Mouse (Mus musculus): Measurements from ENCODE around the gene Scarf2.
A peak's percentile ranks its signal among the peaks of the same experiment; 100 is the strongest.

The Scarf2 gene

GRCm38 (mm10) chr16:17796971-17797811 is at the start of gene Scarf2:
Gene Scarf2, plus strand, starts transcription at chr16:17797282.
- no peak for DNase-seq

GRCm38 (mm10) chr16:17753001-17753400 is 44.1 kb upstream of the Scarf2 start:
- no peak for DNase-seq

GRCm38 (mm10) chr16:17753686-17754085 is 43.4 kb upstream of the Scarf2 start:
- DNase-seq: no peak

GRCm38 (mm10) chr16:17757756-17758155 is 39.3 kb upstream of the Scarf2 start:
- no peak for DNase-seq

GRCm38 (mm10) chr16:17758902-17759301 is 38.2 kb upstream of the Scarf2 start:
- DNase-seq: no peak

GRCm38 (mm10) chr16:17759344-17759773 is 37.7 kb upstream of the Scarf2 start, which contains the start of gene Klhl22:
Gene Klhl22, plus strand, starts transcription at chr16:17759618.
- DNase-seq: peak; percentile 95

GRCm38 (mm10) chr16:17759813-17760321 is 37.2 kb upstream of the Scarf2 start:
- peak; percentile 34 for DNase-seq

- peak; percentile 51 for DNase-seq
Observed at GRCm38 (mm10) chr16:17760657-17761056, 36.4 kb upstream of the Scarf2 start.

- no peak for DNase-seq
Observed at GRCm38 (mm10) chr16:17761074-17761473, 36.0 kb upstream of the Scarf2 start.

- DNase-seq: no peak
Observed at GRCm38 (mm10) chr16:17764108-17764511, 33.0 kb upstream of the Scarf2 start.

GRCm38 (mm10) chr16:17768834-17769233 is 28.2 kb upstream of the Scarf2 start:
- DNase-seq: peak; percentile 18

GRCm38 (mm10) chr16:17771117-17771865 is 25.8 kb upstream of the Scarf2 start:
- no peak for DNase-seq

GRCm38 (mm10) chr16:17776828-17777227 is 20.3 kb upstream of the Scarf2 start:
- DNase-seq: peak; percentile 48

GRCm38 (mm10) chr16:17778223-17778622 is 18.9 kb upstream of the Scarf2 start:
- no peak for DNase-seq

GRCm38 (mm10) chr16:17779692-17780091 is 17.4 kb upstream of the Scarf2 start:
- no peak for DNase-seq

- no peak for DNase-seq
Observed at GRCm38 (mm10) chr16:17785337-17785736, 11.7 kb upstream of the Scarf2 start.

GRCm38 (mm10) chr16:17792728-17793127 is 4.4 kb upstream of the Scarf2 start:
- no peak for DNase-seq

- no peak for DNase-seq
Observed at GRCm38 (mm10) chr16:17794047-17794446, 3.0 kb upstream of the Scarf2 start.

- DNase-seq: no peak
Observed at GRCm38 (mm10) chr16:17795643-17796042, 1.4 kb upstream of the Scarf2 start.

- no peak for DNase-seq
Observed at GRCm38 (mm10) chr16:17796519-17796918, 563 bp upstream of the Scarf2 start.

GRCm38 (mm10) chr16:17797812-17798311 is 780 bp downstream of the Scarf2 start:
- DNase-seq: no peak

- DNase-seq: no peak
Observed at GRCm38 (mm10) chr16:17798321-17799180, 1.5 kb downstream of the Scarf2 start.
